Mouse (Mus musculus) kidney, postnatal 14 days (tissue): ENCODE data around the gene Copz2.

Experiments used
- DNase-seq: peaks from one replicate; pipeline ENCODE4 v3.0.0; 2022; ENCODE audit warnings: mixed read lengths

Copz2 gene

GRCm38 (mm10) chr11:96872441-96873379 lies 23.0 kb downstream of the Copz2 start:
- DNase-seq, result no peak

GRCm38 (mm10) chr11:96873601-96874140 lies 24.0 kb downstream of the Copz2 start:
- no peak for DNase-seq

GRCm38 (mm10) chr11:96875270-96875669 lies 25.6 kb downstream of the Copz2 start:
- no peak for DNase-seq

GRCm38 (mm10) chr11:96875745-96876144 lies 26.1 kb downstream of the Copz2 start:
- peak; percentile 76 for DNase-seq

- no peak for DNase-seq
Observed at GRCm38 (mm10) chr11:96876300-96877040, 26.8 kb downstream of the Copz2 start.

- DNase-seq, result no peak
Observed at GRCm38 (mm10) chr11:96877071-96877470, 27.4 kb downstream of the Copz2 start.

- no peak for DNase-seq
Observed at GRCm38 (mm10) chr11:96878715-96879114, 29.0 kb downstream of the Copz2 start.

GRCm38 (mm10) chr11:96879359-96879758 lies 29.7 kb downstream of the Copz2 start:
- DNase-seq, result no peak

GRCm38 (mm10) chr11:96880296-96880695 lies 30.6 kb downstream of the Copz2 start:
- no peak for DNase-seq

GRCm38 (mm10) chr11:96885901-96886340 lies 36.3 kb downstream of the Copz2 start:
- DNase-seq, result no peak

GRCm38 (mm10) chr11:96886942-96887546 lies 37.4 kb downstream of the Copz2 start:
- no peak for DNase-seq

GRCm38 (mm10) chr11:96891784-96892527 lies 42.3 kb downstream of the Copz2 start:
- DNase-seq, result no peak

GRCm38 (mm10) chr11:96893203-96893842 lies 43.7 kb downstream of the Copz2 start:
- no peak for DNase-seq

- DNase-seq, result no peak
Observed at GRCm38 (mm10) chr11:96895886-96896285, 46.2 kb downstream of the Copz2 start.

GRCm38 (mm10) chr11:96899449-96900306 lies 50.0 kb downstream of the Copz2 start:
- no peak for DNase-seq

GRCm38 (mm10) chr11:96901332-96901731 lies 51.7 kb downstream of the Copz2 start:
- no peak for DNase-seq

- peak; percentile 34 for DNase-seq
Observed at GRCm38 (mm10) chr11:96902639-96903635, 53.3 kb downstream of the Copz2 start.

- DNase-seq, result peak; percentile 50
Observed at GRCm38 (mm10) chr11:96906431-96907161, 56.9 kb downstream of the Copz2 start.

GRCm38 (mm10) chr11:96908594-96908993 lies 58.9 kb downstream of the Copz2 start:
- DNase-seq, result no peak
